Mouse (Mus musculus): ENCODE measurements around the gene Med29.

DNA sequence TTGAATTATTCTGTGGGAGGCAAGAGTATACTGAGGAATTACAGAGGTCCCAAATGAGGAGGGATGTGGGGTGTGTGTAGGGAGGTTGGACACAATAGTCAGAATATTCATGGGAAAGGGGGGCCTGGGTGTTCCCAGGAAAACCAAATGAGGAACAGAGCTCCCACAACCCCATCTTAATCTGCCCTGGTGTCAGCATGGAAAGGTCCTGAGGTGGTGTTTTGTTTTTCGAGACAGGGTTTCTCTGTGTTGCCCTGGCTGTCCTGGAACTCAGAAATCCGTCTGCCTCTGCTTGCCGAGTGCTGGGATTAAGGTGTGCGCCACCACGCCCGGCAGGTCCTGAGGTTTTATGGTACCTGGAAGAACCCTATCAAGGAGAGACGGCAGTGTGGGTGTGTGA is 34.1 kb downstream of the Med29 start:
- no peak for TF ChIP-seq CTCF (IDR thresholded peaks at IDR 0.05; ENCODE audit: extremely low read depth, insufficient read length, insufficient replicate concordance, low read depth, low read length)
- TF ChIP-seq POLR2A (IDR thresholded peaks at IDR 0.05; ENCODE audit: low read depth, low read length), result no peak

Data from small intestine, adult 2 months (tissue).